Mouse (Mus musculus) kidney, adult 9 months (tissue): ENCODE measurements around the gene Ercc5.

ENCODE experiments used
- DNase-seq: peaks from one replicate; pipeline ENCODE4 v3.0.0; 2022

The Ercc5 gene

GRCm38 (mm10) chr1:44178086-44178485 lies 30.5 kb downstream of the Ercc5 start:
- no peak for DNase-seq

- no peak for DNase-seq
These were observed 38.9 kb downstream of the Ercc5 start for GRCm38 (mm10) chr1:44186396-44186795.

GRCm38 (mm10) chr1:44198273-44199171 lies 51.0 kb downstream of the Ercc5 start:
- DNase-seq, result peak; percentile 87

- no peak for DNase-seq
These were observed 55.3 kb downstream of the Ercc5 start for GRCm38 (mm10) chr1:44202876-44203275.

- no peak for DNase-seq
These were observed 66.9 kb downstream of the Ercc5 start for GRCm38 (mm10) chr1:44214443-44214842.

GRCm38 (mm10) chr1:44216352-44217116 lies 69.0 kb downstream of the Ercc5 start:
- DNase-seq, result peak; percentile 14

GRCm38 (mm10) chr1:44217118-44217517 lies 69.6 kb downstream of the Ercc5 start:
- DNase-seq, result no peak

- DNase-seq, result peak; percentile 14
These were observed 71.3 kb downstream of the Ercc5 start, which contains the start of gene Mettl21e for GRCm38 (mm10) chr1:44218876-44219275. Mettl21e (minus strand) TSS chr1:44218961.

- DNase-seq, result peak; percentile 37
These were observed 81.5 kb downstream of the Ercc5 start for GRCm38 (mm10) chr1:44229044-44229443.
